Mouse (Mus musculus) left cerebral cortex, adult 2 months (tissue): Measurements from ENCODE around the gene Cacna1c. TPM values are rescaled to one million over a fixed set of nuclear protein-coding genes. Genes with fewer than 3 reads are reported as not detected.

Experiments
- DNase-seq, 2 experiments: peaks; one replicate each; pipeline ENCODE4 v3.0.0; 2021 to 2022; ENCODE audit warnings: low spot score in 2 of 2, mixed read lengths in 1 of 2; ENCODE audit errors: extremely low spot score in 1 of 2
- H3K27ac ChIP-seq: fragments of 200-600 bp; 2 replicates; pipeline ENCODE4 v1.8.1; 2022
- H3K4me3 ChIP-seq: fragments of 200-600 bp; 2 replicates; pipeline ENCODE4 v1.8.1; 2022
- CTCF ChIP-seq: fragments of 200-600 bp; IDR thresholded peaks from 2 replicates; pipeline ENCODE4 v1.8.1; 2022; ENCODE audit warnings: antibody characterized with exemption, mild to moderate bottlenecking, moderate library complexity
- intact Hi-C: fragments of 180-260 bp; cut with DNase I; formaldehyde crosslinking; loops from one replicate; pipeline ENCODE4 v1.15.1; 2025
- total RNA-seq, 2 experiments: library from RNA; stranded (reverse); gene quantifications; 2 replicates each; pipeline ENCODE4 v1.2.3; 2021

The Cacna1c gene
- total RNA-seq, 2 experiments from 2014 or later = 69.1 to 73.9 TPM

DNA sequence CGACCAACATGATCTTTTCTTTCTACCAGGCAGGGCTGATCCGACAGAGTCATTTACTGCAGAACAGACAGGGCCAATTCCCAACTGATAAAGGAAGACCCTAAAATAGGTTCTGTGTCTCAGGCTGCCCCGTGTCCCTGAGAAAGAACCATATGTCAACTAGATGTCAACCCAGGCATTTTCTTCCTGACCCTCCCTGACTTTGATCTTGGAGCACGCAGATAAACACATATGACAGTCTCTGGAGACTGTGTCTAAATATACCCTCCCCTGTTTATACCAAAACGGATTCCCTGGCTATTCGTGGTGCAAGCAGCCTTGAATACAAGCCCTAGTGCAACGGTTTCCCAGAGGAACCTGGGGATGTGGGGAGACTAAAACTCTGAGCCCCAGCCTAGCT, 112.7 kb downstream of the Cacna1c start:
- DNase-seq = no peak
- intact Hi-C loops = loop anchor here (5.0 kb wide), 1 partner anchor 106 kb away; no protein-coding TSS in a partner anchor
- Histone ChIP-seq H3K27ac (no peak overlapping the region), H3K4me3 (no peak overlapping the region)
- no peak for TF ChIP-seq CTCF

DNA sequence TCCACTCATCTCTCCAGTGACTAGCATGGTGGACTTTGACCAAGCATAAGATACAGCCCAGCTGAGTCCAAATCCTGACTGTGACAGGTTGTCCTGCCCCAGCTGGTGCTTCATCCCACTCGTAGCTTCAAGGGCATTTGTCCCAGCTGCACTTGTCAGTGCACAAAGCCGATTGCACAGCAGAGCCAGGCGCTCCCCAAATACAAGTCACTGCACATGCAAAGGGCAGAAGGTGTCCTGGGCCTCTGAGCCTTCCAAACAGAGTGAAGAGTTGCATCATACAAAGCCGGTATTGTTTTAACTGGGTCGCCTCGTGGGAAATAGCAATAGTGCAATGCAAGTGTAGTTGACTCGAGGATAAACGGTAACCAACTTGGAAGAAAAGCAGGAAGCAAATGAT, 113.6 kb downstream of the Cacna1c start:
- intact Hi-C loops = loop anchor here (5.0 kb wide), 1 partner anchor 105 kb away; no protein-coding TSS in a partner anchor
- TF ChIP-seq CTCF = no peak
- DNase-seq = no peak
- no peak overlapping the region for H3K4me3 ChIP-seq
- H3K27ac ChIP-seq = no peak overlapping the region

DNA sequence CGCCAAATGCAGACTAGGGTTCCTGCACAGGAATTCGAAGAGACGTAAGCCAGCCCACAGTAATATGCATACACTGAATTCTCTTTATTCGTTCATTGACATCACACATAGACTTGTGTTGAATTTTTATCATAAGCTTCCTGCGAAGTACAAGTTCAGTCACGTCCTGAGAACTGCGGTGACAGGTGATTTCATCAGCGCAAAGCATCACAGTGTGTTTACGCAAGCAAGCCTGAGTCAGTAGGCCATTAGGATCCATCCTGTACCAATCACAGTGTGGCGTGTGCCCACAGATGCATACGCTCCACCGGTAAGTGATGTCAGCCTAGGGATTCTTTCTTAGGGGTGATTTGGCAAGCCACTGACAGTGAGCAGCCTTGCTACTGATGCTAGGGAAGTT, 114.6 kb downstream of the Cacna1c start:
- H3K27ac ChIP-seq = no peak overlapping the region
- no peak for DNase-seq
- intact Hi-C loops = loop anchor here (5.0 kb wide), 1 partner anchor 104 kb away; no protein-coding TSS in a partner anchor
- H3K4me3 ChIP-seq = no peak overlapping the region
- no peak for TF ChIP-seq CTCF

DNA sequence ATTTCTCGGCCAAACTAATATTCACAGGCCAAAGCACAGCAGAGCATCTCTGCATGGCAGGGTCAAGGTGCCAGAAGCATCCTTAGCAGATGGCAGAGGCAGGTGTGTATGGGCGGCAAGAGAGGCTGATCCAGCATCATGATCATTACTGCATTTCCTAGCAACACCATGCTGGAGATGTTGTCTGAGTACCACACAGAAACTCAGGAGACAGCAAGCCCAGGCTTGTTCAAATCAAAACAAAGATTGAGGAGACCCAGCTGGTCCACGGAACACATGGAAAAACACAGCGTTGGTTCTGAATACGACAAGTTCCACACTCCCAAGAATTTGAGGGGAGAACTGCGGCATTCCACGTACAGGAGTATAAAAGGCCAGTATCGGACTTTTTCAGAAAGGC, 116.6 kb downstream of the Cacna1c start:
- TF ChIP-seq CTCF = no peak
- Histone ChIP-seq H3K4me3 (no peak overlapping the region), H3K27ac (peak overlapping the region; percentile 22)
- intact Hi-C loops = loop anchor here (5.0 kb wide), 1 partner anchor 102 kb away; no protein-coding TSS in a partner anchor
- DNase-seq = no peak

DNA sequence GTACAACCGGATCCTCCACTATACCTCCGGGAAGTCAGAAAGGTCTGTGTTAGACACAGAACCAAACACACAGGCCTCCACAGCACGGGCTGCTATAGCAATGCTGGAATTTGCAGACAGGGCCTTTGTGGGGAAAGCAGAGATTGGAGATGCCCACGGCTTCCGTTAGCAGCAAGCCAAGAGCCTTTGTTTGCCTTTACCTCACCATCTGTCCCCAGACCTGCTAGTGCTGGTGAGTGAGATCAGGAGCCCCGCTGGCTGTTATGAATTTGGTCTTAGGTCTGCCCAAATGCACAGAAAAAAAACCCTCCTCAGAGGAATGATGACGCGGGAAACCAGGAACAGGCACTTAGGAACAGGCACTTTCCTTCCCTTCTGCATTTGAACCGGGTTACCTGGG, 117.3 kb downstream of the Cacna1c start:
- no peak for DNase-seq
- Histone ChIP-seq H3K4me3 (no peak overlapping the region), H3K27ac (peak overlapping the region; percentile 40; the same call in 1 of the 2 replicates)
- no peak for TF ChIP-seq CTCF
- intact Hi-C loops = no loop called here

DNA sequence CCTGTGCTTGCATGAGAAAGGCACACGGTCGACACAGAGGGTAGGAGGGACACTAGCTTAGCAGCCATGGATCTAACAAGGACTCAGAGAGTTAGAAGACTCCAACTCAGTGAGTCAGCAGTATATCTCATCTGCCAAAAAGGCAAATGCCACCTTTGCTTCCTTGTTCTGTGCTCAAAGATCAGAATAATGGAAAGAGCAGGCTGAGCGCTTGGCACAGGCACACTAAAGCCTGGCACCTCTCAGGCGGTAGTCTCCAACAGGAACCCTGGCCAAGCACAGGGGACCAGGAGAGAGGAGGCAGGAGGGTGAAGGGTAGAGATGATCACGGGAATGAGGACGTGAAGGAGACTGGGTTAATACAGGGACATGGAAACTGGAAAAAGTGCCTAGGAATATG, 119.0 kb downstream of the Cacna1c start:
- DNase-seq = no peak
- Histone ChIP-seq H3K4me3 (no peak overlapping the region), H3K27ac (no peak overlapping the region)
- intact Hi-C loops = no loop called here
- TF ChIP-seq CTCF = no peak

DNA sequence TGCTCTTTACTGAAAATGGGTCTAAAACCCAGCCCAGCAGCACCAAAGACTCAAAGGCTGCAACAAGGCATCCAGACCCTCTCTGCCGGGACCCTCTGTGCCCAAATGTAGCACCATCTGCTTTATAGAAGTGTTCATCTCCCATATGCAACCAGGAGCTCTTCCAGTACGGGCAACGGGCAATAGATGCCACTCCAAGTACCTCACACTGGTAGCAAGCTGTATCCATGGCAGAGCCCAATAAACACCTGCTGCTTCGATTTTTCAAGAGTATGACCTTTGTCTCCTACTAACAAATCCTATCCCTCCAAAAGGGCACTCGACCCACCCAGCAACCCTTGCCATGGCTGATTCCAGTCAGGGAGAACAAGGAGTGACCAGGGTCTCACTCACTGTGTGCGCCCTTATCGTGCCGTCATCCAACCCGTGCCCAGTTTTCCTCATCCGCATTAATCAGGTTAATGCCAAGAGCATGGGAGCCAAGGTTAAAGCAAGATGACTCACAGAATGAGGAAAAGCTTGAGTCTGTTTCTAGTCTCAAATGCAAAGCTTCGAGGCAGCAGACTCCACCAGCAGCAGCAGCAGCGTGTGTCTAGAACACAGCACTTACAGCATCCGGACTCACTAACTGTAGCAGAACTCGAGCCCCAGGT, 122.7 kb downstream of the Cacna1c start:
- DNase-seq = no peak
- Histone ChIP-seq H3K27ac (no peak overlapping the region), H3K4me3 (no peak overlapping the region)
- intact Hi-C loops = no loop called here
- no peak for TF ChIP-seq CTCF

DNA sequence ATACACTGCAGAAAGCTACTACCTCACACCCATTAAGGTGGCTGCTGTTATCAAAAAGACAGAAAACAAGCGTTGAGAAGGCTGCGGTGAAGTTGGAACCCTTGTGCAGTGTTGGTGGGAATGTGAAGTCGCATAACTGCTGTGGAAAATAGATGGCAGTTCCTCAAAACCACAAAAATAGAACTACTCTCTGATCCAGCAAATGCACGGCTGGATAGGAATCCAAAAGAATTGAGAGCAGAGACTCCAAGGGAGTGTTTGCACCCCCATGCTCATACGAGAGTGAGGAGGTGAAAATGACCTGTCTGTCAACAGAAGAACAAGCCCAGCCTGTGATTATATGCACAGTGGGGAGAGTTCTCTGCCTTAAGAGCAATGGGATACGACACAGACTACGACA, 123.4 kb downstream of the Cacna1c start:
- no peak for TF ChIP-seq CTCF
- DNase-seq = no peak
- no peak overlapping the region for H3K4me3 ChIP-seq
- H3K27ac ChIP-seq = no peak overlapping the region
- intact Hi-C loops = no loop called here

DNA sequence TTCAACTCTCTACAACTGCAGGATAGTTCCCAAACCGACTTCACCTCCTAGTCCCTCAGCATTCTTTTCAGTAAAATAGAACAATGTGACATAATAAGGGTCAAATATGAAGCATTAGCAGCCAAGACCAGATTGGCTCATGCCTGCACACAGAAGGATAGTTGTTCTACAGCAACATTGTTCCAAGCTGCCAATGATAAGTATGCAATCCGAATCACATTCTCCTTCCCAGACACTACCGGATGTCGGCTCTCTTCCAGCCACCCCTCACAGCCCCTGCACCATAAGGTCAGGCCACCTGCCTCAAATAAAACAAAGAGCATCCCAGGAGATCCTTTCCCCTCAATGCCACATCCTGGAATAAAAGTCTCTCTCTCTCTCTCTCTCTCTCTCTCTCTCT, 125.4 kb downstream of the Cacna1c start:
- no peak for DNase-seq
- no peak overlapping the region for H3K27ac ChIP-seq
- intact Hi-C loops = no loop called here
- no peak for TF ChIP-seq CTCF
- H3K4me3 ChIP-seq = no peak overlapping the region

DNA sequence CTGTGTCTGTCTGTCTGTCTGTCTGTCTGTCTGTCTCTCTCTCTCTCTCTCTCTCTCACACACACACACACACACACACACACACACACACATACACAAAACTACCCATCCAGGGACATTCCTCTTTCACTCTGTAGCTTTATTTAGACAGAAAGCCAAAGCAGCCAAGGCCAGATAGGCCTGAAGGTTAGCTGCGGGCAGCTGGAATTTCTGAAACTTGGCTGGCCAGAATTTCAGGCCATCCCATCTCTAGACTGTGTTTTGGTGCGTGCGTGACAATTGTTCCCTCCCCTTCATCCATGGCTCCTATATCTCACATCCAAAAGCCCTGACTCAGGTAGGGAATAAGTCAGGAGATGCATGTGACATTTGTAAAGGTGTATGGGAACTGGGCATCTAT, 125.9 kb downstream of the Cacna1c start:
- no peak for DNase-seq
- intact Hi-C loops = no loop called here
- Histone ChIP-seq H3K4me3 (no peak overlapping the region), H3K27ac (no peak overlapping the region)
- TF ChIP-seq CTCF = no peak

DNA sequence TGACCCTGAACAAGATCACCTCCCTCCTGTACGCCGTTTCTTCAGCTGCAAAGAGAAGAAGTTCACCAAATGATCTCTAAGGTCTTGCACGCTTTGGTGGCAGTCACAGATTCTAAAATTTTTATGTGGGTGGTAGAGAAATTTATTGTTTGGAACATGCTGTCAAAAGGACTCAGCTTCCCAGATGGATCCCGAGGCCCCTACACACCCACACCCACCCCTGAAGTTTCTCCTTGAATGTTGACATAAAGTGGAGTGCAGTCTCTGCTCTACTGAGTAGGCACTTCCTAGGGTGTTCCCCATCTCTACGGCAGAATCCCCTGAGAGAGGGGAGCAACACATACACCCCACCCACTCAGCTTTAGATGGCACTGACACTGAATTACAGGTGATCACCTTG, 127.1 kb downstream of the Cacna1c start:
- intact Hi-C loops = no loop called here
- H3K27ac ChIP-seq = no peak overlapping the region
- no peak for DNase-seq
- H3K4me3 ChIP-seq = no peak overlapping the region
- TF ChIP-seq CTCF = no peak

DNA sequence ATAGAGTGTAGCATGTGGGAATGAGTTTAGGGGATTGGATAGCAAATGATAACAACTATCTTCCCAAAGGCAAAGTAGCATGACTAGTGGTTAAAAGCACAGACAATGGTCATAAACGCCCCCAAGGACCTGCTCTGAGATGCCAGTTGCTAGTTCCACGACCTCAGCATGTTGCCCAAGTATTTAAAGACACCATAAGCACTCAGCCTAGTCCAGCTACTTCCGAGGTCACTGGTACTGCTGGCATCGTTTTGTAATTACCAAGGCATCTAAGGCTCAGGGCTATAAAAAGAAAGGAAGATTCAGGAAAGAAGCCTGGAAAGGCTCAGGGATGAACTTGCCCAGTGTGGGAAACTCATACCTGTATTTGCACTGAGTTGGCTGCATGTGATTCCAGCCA, 127.6 kb downstream of the Cacna1c start:
- DNase-seq = no peak
- Histone ChIP-seq H3K27ac (no peak overlapping the region), H3K4me3 (no peak overlapping the region)
- TF ChIP-seq CTCF = no peak
- intact Hi-C loops = no loop called here

DNA sequence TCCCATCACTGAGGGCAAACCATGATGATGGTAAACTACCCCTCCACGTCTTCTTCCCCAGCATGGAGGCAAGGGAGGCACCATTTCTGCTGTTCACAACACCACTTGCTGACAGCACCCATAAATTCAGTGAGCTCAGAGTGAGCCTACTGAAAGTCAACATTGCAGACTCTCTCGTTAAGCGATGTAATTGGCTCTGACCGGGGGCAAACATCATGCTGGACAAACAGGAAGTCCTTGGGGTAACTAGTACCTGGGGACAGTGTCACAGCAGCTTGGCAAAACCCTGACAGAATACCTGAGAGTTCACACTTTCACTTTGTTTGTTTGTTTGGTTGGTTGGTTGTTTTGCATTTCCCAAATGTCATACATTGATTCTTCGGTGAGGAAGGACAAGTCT, 131.3 kb downstream of the Cacna1c start:
- Histone ChIP-seq H3K4me3 (no peak overlapping the region), H3K27ac (no peak overlapping the region)
- TF ChIP-seq CTCF = no peak
- intact Hi-C loops = no loop called here
- DNase-seq = no peak
